Mouse (Mus musculus): ENCODE results near the gene Neu2.

The Neu2 gene

GRCm38 (mm10) chr1:87541614-87542013 lies 31.9 kb downstream of the Neu2 start:
- DNase-seq, result peak; percentile 62

GRCm38 (mm10) chr1:87551008-87551407 lies 41.3 kb downstream of the Neu2 start:
- no peak for DNase-seq

GRCm38 (mm10) chr1:87553586-87553985 lies 43.9 kb downstream of the Neu2 start:
- DNase-seq, result no peak

- no peak for DNase-seq
Measured at GRCm38 (mm10) chr1:87562967-87563366, 53.3 kb downstream of the Neu2 start.

GRCm38 (mm10) chr1:87565760-87566159 lies 56.1 kb downstream of the Neu2 start:
- DNase-seq, result no peak

GRCm38 (mm10) chr1:87568398-87568797 lies 58.7 kb downstream of the Neu2 start:
- DNase-seq, result peak; percentile 45

- peak; percentile 46 for DNase-seq
Measured at GRCm38 (mm10) chr1:87573261-87573660, 63.6 kb downstream of the Neu2 start.

- DNase-seq, result peak; percentile 97
Measured at GRCm38 (mm10) chr1:87573800-87574215, 64.1 kb downstream of the Neu2 start, which contains the start of gene Ngef. Gene Ngef, minus strand, starts transcription at chr1:87573870.

- no peak for DNase-seq
Measured at GRCm38 (mm10) chr1:87574353-87574752, 64.7 kb downstream of the Neu2 start.

GRCm38 (mm10) chr1:87574785-87575184 lies 65.1 kb downstream of the Neu2 start:
- DNase-seq, result peak; percentile 99

- DNase-seq, result no peak
Measured at GRCm38 (mm10) chr1:87578965-87579364, 69.3 kb downstream of the Neu2 start.

- DNase-seq, result no peak
Measured at GRCm38 (mm10) chr1:87580824-87581223, 71.1 kb downstream of the Neu2 start.

- no peak for DNase-seq
Measured at GRCm38 (mm10) chr1:87589162-87589561, 79.5 kb downstream of the Neu2 start.

- no peak for DNase-seq
Measured at GRCm38 (mm10) chr1:87589980-87590379, 80.3 kb downstream of the Neu2 start.

- no peak for DNase-seq
Measured at GRCm38 (mm10) chr1:87594261-87594660, 84.6 kb downstream of the Neu2 start.

- DNase-seq, result no peak
Measured at GRCm38 (mm10) chr1:87594671-87595070, 85.0 kb downstream of the Neu2 start.

GRCm38 (mm10) chr1:87600533-87600932 lies 90.8 kb downstream of the Neu2 start:
- peak; percentile 61 for DNase-seq

GRCm38 (mm10) chr1:87601801-87602200 lies 92.1 kb downstream of the Neu2 start:
- peak; percentile 74 for DNase-seq

- no peak for DNase-seq
Measured at GRCm38 (mm10) chr1:87603389-87603788, 93.7 kb downstream of the Neu2 start.

- DNase-seq, result no peak
Measured at GRCm38 (mm10) chr1:87605296-87605695, 95.6 kb downstream of the Neu2 start.

- DNase-seq, result peak; percentile 46
Measured at GRCm38 (mm10) chr1:87607385-87608091, 97.8 kb downstream of the Neu2 start.

- DNase-seq, result peak; percentile 82
Measured at GRCm38 (mm10) chr1:87608416-87609046, 98.8 kb downstream of the Neu2 start.

GRCm38 (mm10) chr1:87614576-87615295 lies 105.0 kb downstream of the Neu2 start:
- no peak for DNase-seq

- DNase-seq, result peak; percentile 33
Measured at GRCm38 (mm10) chr1:87620211-87620668, 110.6 kb downstream of the Neu2 start, which contains the start of gene Inpp5d. Gene Inpp5d, plus strand, starts transcription at chr1:87620312.

All from kidney, adult 9 months (tissue).